Mouse (Mus musculus) liver, embryonic 14.5 days (tissue): ENCODE measurements at regions not wholly inside any gene's neighbourhood (a gene's known extent, or its start where the extent isn't known, plus 50 kb on each side); places are given as distances from the start of the nearest gene placed in this dataset.

ENCODE experiments used
- ATAC-seq: fragments of 200-750 bp; cut with Nextera tagmentation; 2 replicates; pipeline ENCODE4 v1.8.0; 2017; ENCODE audit warnings: moderate number of reproducible peaks, mild to moderate bottlenecking, moderate library complexity; ENCODE audit not compliant: insufficient read depth
- DNase-seq, 3 experiments: peaks; one replicate each; pipeline ENCODE4 v3.0.0-alpha.2; 2012 to 2013; ENCODE audit warnings: low read depth in 3 of 3, low spot score in 3 of 3
- H3K27ac ChIP-seq: fragments of 300-500 bp; sonication (generic); 2 replicates; pipeline ENCODE4 v1.5.1; 2014; ENCODE audit warnings: moderate library complexity, mild to moderate bottlenecking, control low read depth, inconsistent platforms
- H3K27me3 ChIP-seq: fragments of 300-500 bp; sonication (generic); 2 replicates; pipeline ENCODE4 v1.6.1; 2014; ENCODE audit warnings: mild to moderate bottlenecking, low read length, moderate library complexity; ENCODE audit not compliant: control insufficient read depth, insufficient read depth
- H3K36me3 ChIP-seq: fragments of 300-500 bp; sonication (generic); replicated peaks from 2 replicates; pipeline ENCODE4 v1.6.1; 2014; ENCODE audit warnings: low read depth; ENCODE audit not compliant: control insufficient read depth, insufficient read depth
- H3K4me1 ChIP-seq, 2 experiments: fragments of 200-500 bp in 1 of 2; fragments of 300-500 bp in 1 of 2; sonication (generic) in 1 of 2; replicated peaks; 2 replicates each; pipeline ENCODE4 v1.6.1; 2012 to 2014; ENCODE audit warnings: antibody characterized with exemption in 1 of 2, inconsistent platforms in 1 of 2, low read length in 1 of 2; ENCODE audit not compliant: control insufficient read depth in 2 of 2, insufficient read depth in 2 of 2
- H3K4me2 ChIP-seq: fragments of 300-500 bp; sonication (generic); 2 replicates; pipeline ENCODE4 v1.6.1; 2014; ENCODE audit warnings: low read depth, mild to moderate bottlenecking, control low read depth, moderate library complexity
- H3K4me3 ChIP-seq, 2 experiments: fragments of 200-500 bp in 1 of 2; fragments of 300-500 bp in 1 of 2; sonication (generic) in 1 of 2; 2 replicates each; pipeline ENCODE4 v1.5.1; 2012 to 2014; ENCODE audit warnings: low read depth in 2 of 2, low read length in 2 of 2, mild to moderate bottlenecking in 2 of 2, control low read depth in 1 of 2, inconsistent platforms in 1 of 2, moderate library complexity in 1 of 2; ENCODE audit not compliant: insufficient read depth in 1 of 2
- H3K9ac ChIP-seq: fragments of 300-500 bp; sonication (generic); replicated peaks from 2 replicates; pipeline ENCODE4 v1.6.1; 2014; ENCODE audit warnings: mild to moderate bottlenecking, control low read depth, moderate library complexity
- H3K9me3 ChIP-seq: fragments of 300-500 bp; sonication (generic); 2 replicates; pipeline ENCODE4 v1.6.1; 2016; ENCODE audit warnings: low read length, mixed read lengths; ENCODE audit not compliant: control insufficient read depth
- CTCF ChIP-seq: IDR thresholded peaks from 2 replicates; pipeline ENCODE4 v1.5.1; 2016; ENCODE audit warnings: antibody characterized with exemption, low read depth, control low read depth
- EP300 ChIP-seq: IDR thresholded peaks from 2 replicates; pipeline ENCODE4 v1.6.1; 2016; ENCODE audit warnings: antibody characterized with exemption, low read depth
- WGBS: fragments of 180-500 bp; shearing (Covaris S2); extraction: QIAGEN DNeasy Blood & Tissue Kit; methylation state at CpG from one replicate; pipeline ENCODE4 v1.1.7; 2014; ENCODE audit not compliant: insufficient replicate concordance; 5-methylcytosine and 5-hydroxymethylcytosine counted together

- Histone ChIP-seq H3K9me3 (no peaks in the 10 kb centered on the region), H3K4me1 (no peaks in the 10 kb centered on the region)
Observed at GRCm38 (mm10) chr8:77843229-77843628, 119.0 kb upstream of the Ednra start.

DNA sequence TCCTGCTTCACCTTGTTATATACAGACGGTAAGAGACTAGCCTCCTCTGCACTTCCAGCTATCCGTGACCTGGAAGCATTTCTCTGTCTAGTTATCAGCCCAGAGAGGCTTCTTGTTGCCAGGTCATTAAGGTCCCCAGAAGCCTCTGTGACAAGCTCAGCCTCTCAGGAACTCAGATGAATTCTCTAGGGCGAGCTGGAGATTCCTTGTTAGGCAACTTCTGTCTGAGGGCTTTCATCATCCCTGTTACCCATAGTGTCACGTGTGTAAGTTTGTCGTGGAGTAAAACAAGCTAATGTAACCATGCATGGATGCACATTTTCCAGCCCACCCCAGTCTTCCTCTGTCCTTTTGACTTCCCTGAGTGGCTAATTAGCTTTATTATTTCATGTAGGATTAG lies 126.3 kb upstream of the Ednra start:
- no peak overlapping the region for H3K4me2 ChIP-seq
- no peak for TF ChIP-seq CTCF
- no peak for TF ChIP-seq EP300
- ATAC-seq (no peak), DNase-seq (no peak)
- no peaks in the 10 kb centered on the region for H3K9me3 ChIP-seq
- no peaks in the 10 kb centered on the region for H3K4me1 ChIP-seq
- H3K27me3 ChIP-seq, result no peaks in the 10 kb centered on the region
- WGBS, result 58% methylated on average over 5 of the region's 5 CpGs
- H3K9ac ChIP-seq, result no peak overlapping the region
- no peak overlapping the region for H3K27ac ChIP-seq
- no peaks in the 10 kb centered on the region for H3K36me3 ChIP-seq
- H3K4me3 ChIP-seq, result no peak overlapping the region

More at GRCm38 (mm10) chr8:77843229-77843628, 119.0 kb upstream of the Ednra start:
- DNase-seq (no peak), ATAC-seq (no peak)
- WGBS, result 40% methylated on average over 3 of the region's 3 CpGs
- Histone ChIP-seq H3K27ac (no peak overlapping the region), H3K27me3 (no peaks in the 10 kb centered on the region), H3K4me2 (no peak overlapping the region), H3K4me3 (no peak overlapping the region), H3K9ac (no peak overlapping the region), H3K36me3 (no peaks in the 10 kb centered on the region)
- TF ChIP-seq EP300 (no peak), CTCF (no peak)

DNA sequence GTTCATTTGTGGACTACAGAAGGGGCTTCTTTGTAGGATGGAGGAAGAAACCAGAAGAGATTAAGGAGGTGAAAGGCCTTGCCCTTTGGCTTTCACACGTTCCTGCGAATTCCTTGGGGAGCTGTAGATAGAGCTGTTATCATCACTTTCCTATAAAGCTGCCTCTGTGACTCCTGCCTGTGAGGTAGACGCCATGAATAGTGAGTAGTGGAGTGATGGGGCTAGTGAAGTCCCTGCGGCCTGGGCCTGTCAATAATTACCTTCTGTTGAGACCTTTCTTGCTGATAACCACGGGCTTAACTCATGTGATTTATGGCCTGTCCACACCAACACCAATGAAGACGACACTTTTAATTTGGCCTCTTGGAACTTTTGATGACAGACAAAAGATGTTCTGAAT lies 146.0 kb upstream of the Ednra start:
- Histone ChIP-seq H3K9ac (no peak overlapping the region), H3K27ac (no peak overlapping the region), H3K4me1 (no peaks in the 10 kb centered on the region), H3K9me3 (no peaks in the 10 kb centered on the region), H3K4me3 (no peak overlapping the region), H3K27me3 (no peaks in the 10 kb centered on the region), H3K4me2 (no peak overlapping the region), H3K36me3 (no peaks in the 10 kb centered on the region)
- ATAC-seq (no peak), DNase-seq (no peak)
- TF ChIP-seq CTCF, result no peak
- no peak for TF ChIP-seq EP300
- 17% methylated on average over 6 of the region's 6 CpGs for WGBS

DNA sequence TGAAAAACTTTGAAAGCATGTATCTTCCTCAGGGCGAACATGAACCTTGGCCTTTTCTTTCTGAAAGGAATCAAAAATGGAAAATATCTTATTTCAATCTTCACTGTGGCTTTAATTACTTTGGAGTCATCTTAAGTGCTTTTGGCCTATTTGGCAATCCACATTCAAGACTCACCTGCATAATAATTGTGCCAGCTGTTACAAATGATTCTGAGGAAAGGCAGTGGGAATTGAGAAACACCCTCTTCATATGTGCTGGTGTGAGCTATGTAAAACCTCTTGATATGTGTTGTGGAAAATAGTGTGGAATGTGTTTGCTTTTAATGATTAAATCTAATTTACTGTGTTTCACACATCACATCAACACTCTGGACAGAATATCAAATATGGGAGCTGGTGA lies 148.5 kb upstream of the Ednra start:
- Histone ChIP-seq H3K4me2 (no peak overlapping the region), H3K27ac (no peak overlapping the region), H3K9ac (no peak overlapping the region), H3K4me1 (no peaks in the 10 kb centered on the region), H3K4me3 (no peak overlapping the region), H3K27me3 (no peaks in the 10 kb centered on the region), H3K9me3 (no peaks in the 10 kb centered on the region), H3K36me3 (no peaks in the 10 kb centered on the region)
- TF ChIP-seq EP300 (no peak), CTCF (no peak)
- ATAC-seq, result no peak
- no peak for DNase-seq
- WGBS, result 46% methylated on average over 1 of the region's 1 CpGs

DNA sequence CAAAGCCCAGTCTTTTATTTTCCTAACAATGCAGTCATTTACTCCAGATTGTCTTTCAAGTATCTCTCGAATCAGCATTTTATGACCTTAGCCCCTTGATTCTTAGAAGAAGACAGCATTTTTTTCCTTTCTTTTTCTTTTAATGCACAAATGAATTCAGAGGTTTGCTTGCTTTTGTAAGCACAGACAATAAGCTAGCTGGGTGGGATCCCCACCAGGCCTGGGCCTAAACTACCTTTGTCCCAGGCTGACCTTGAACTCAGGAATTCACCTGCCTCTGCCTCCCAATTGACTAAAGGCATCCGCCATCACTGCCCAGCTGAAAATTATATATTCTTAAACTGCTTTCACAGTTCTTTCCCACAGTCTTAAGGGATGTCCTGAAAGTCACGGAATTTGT lies 195.5 kb upstream of the Ednra start:
- Histone ChIP-seq H3K27ac (no peak overlapping the region), H3K9ac (no peak overlapping the region), H3K4me2 (no peak overlapping the region), H3K36me3 (no peaks in the 10 kb centered on the region), H3K4me1 (no peaks in the 10 kb centered on the region), H3K9me3 (no peaks in the 10 kb centered on the region), H3K4me3 (no peak overlapping the region), H3K27me3 (no peaks in the 10 kb centered on the region)
- ATAC-seq (no peak), DNase-seq (no peak)
- TF ChIP-seq CTCF (no peak), EP300 (no peak)
- 51% methylated on average over 3 of the region's 3 CpGs for WGBS

- WGBS, result 49% methylated on average over 4 of the region's 4 CpGs
- no peak overlapping the region for H3K27ac ChIP-seq
- H3K4me3 ChIP-seq, result no peak overlapping the region
- DNase-seq (no peak), ATAC-seq (no peak)
- no peaks in the 10 kb centered on the region for H3K36me3 ChIP-seq
- no peaks in the 10 kb centered on the region for H3K27me3 ChIP-seq
- no peak overlapping the region for H3K9ac ChIP-seq
- no peaks in the 10 kb centered on the region for H3K9me3 ChIP-seq
- TF ChIP-seq CTCF (no peak), EP300 (no peak)
- H3K4me1 ChIP-seq, result no peaks in the 10 kb centered on the region
- no peak overlapping the region for H3K4me2 ChIP-seq
Observed at GRCm38 (mm10) chr8:77921868-77922267, 197.6 kb upstream of the Ednra start.
